Mouse (Mus musculus): ENCODE data around the gene Mt3.
A peak's percentile ranks its signal among the peaks of the same experiment; 100 is the strongest.
"Not testable (repeated sequence)": the region's sequence is repeated elsewhere in the genome, so short reads cannot be mapped to it uniquely, and the experiment has no call there.

Gene Mt3

DNA sequence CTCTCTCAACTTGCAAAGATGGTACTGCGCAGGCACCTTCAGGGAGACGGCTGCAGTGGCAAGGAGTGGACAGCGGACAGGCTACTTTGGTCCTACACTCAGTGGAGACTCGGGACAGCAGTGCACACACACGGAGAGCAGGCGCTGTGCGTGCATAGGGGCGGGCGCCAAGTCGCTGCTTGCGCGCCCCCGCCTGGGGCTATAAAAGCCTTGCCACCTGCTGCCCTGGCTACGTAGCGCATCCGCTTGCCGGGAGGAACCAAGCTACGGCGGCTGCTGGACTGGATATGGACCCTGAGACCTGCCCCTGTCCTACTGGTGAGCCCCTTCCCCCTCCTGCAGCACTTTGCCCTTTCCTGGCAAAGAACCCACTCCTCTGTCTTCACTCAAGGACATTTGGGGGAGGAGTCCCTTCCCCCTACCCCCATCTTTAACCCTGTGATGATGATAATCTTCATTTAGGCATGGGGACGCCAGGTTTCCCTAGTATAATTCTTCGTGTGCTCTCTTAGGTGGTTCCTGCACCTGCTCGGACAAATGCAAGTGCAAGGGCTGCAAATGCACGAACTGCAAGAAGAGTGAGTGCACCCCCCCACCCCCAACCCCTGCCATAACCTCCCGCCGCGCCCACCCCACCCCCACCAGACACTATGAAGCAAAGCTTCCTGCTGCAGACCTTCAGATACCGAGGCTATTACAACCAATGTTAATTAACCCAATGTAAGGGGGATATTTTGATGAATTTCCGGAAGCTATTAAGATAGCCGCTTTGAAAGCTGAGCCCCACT is at the start of gene Mt3:
Gene Mt3 (plus strand): TSS at position 95 of the 788 bp plus-strand sequence.
- peak; percentile 86 to 91 for DNase-seq

DNA sequence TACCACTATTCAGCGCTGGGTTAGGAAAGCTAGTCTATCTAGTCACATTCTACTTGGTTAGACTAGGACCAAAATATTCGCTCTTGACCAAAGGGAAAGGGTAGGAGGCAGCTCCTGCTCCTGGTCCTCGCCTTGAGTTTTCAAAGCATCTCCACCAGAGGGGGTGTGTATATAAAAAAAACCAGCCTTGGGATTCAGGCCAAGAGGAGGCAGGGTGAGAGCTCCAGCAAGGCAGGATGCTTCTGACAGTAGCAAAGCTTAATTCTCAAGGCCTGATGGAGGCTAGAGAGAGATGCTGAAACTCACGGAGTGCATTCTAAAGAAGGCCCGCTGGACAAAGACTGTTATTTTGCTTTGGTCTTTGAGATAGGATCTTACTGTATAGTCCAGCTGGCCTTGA is 48.3 kb upstream of the Mt3 start:
- no peak for DNase-seq

DNA sequence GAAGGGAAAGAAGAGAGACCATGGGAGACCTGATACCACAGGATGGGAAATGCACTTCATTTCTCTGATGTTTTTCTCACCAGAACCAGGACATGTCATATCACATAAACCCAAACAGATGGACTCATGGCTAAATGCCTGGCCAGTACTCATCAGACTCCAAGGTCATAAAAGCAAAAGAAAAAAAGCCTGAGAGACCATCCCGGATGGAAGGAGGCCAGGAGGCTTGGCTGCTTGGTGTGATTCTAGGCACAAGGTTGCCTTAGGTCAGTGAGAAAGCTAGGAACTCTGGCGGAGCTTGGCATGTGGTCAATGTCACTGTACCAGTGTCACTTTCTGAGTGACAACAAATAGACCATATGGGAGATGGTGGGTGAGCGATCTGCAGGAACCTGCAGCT is 44.5 kb upstream of the Mt3 start:
- DNase-seq, result peak; percentile 9 to 22

- DNase-seq, result no peak
These were observed 43.0 kb upstream of the Mt3 start for GRCm38 (mm10) chr8:94109396-94109795.

DNA sequence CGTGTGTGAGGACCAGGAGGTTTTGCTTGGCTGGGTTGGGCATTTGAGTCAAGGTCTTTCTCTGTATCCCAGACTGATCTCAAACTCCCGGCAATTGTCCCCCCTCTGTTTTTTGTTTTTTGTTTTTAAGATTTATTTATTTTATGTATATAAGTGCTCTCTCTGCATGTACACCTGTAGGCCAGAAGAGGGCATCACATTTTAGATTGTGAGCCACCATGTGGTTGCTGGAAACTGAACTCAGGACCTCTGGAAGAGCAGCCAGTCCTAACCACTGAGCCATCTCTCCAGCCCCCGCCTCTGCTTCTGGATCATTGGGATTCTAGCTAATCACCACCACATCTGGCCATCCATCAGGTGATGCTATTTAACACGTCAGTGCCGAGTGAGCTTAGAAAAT is 42.6 kb upstream of the Mt3 start:
- DNase-seq, result no peak

GRCm38 (mm10) chr8:94110526-94111177 is 41.8 kb upstream of the Mt3 start:
- DNase-seq, result no peak

DNA sequence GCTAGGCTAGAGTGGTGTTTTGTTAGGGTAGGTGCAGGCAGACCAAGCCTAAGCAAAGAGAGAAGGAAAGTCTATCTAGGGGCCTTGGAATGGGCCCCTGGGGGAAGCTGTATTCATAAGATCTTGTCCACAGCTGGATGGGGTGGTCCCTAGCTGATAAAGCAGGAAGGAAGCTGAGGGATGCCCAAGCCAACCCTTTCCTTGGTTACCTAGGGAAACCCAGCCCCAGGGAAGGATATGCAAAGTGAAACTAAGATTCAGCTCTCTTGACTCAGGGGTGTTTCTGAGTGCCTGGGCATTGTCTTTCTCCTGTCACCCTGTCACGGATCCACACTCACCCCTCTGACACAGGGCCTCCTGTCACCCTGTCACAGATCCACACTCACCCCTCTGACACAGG is 39.0 kb upstream of the Mt3 start:
- DNase-seq, result no peak

DNA sequence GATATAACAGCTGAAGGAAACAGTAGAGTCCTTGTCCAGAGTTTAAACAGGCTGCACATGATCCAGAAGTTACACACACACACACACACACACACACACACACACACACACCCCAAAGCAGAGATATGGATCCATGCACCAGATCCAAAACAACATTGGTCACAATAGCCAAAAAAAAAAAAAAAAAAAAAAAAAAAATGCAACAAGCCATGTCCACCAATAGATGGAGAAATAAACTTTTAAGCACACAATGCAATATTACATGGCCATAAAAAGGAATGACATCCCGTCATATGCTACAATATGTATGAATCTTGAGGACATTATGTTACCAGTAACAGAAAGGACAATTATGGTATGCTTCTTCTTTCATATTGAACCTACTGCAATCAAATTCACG is 38.4 kb upstream of the Mt3 start:
- no peak for DNase-seq

DNA sequence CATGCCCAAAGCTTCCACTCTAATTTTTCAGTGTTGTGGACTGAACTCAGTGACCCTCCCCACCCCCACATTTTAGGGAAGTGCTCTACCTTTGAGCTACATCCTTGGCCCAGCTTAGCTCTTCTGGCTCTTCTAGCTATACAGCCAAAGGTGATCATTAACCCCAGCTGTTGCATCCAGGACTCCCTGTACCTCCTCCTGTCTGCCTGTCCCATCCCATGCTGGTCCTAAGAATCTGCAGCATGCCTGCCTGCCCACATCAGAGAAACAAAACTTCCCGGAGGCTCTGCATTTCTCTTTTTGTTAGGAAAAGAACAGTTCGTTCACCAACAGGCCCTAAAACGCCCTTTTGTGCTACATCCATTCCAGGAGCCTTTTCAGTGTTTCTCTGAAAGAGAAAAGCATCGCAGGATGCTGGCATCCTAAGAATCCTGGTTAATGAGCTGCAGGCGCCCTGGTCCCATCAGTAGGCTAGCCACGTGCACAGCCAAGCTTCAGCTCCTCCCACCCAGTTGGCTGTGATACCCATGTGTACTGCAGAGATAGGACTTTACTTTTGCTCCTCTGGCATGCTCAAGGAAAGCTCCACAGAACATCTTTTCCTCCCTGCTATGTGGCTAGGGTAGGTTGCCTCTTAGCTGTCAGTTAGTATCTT is 33.5 kb upstream of the Mt3 start:
- DNase-seq, result peak; percentile 25 to 34

DNA sequence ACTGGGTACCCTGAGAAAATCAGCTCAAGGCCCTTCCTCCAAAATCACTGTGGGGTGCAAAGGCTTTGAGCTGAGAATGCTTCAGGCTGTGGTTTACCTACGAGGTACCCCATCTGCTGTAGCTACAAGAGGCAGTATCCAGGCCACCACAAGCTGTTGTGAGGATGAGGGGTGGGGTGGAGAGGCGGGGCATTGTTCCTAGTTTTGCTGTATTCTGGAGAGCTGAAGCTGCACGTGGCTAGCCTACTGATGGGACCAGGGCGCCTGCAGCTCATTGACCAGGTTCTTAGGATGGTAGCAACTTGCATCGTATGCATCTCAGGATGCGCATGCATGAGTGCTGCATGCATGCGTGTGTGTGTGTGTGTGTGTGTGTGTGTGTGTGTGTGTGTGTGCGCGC is 30.8 kb upstream of the Mt3 start:
- DNase-seq, result peak in 1 of 2 experiments; percentile 11

- DNase-seq, result no peak
These were observed 29.5 kb upstream of the Mt3 start for GRCm38 (mm10) chr8:94122711-94123468.

- DNase-seq, result no peak
These were observed 24.7 kb upstream of the Mt3 start for GRCm38 (mm10) chr8:94127711-94128110.

GRCm38 (mm10) chr8:94129133-94129789 is 23.1 kb upstream of the Mt3 start:
- no peak for DNase-seq

GRCm38 (mm10) chr8:94130126-94130525 is 22.3 kb upstream of the Mt3 start:
- no peak for DNase-seq

- no peak for DNase-seq
These were observed 20.3 kb upstream of the Mt3 start for GRCm38 (mm10) chr8:94132096-94132495.

DNA sequence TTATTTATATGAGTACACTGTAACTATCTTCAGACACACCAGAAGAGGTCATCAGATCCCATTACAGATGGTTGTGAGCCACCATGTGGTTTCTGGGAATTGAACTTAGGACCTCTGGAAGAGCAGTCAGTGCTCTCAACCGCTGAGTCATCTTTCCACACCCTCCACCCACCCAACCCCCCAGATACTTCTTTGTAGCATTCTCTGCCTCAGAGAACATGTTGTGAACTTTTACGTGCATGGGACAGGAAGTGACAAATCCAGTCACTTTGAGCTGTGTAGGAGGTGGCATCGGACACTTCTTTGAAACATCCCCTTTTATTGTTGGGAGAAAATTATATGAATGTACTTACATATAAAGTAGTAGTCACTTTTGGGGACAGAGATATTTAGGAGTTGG is 17.8 kb upstream of the Mt3 start:
- DNase-seq, result not testable (repeated sequence)

DNA sequence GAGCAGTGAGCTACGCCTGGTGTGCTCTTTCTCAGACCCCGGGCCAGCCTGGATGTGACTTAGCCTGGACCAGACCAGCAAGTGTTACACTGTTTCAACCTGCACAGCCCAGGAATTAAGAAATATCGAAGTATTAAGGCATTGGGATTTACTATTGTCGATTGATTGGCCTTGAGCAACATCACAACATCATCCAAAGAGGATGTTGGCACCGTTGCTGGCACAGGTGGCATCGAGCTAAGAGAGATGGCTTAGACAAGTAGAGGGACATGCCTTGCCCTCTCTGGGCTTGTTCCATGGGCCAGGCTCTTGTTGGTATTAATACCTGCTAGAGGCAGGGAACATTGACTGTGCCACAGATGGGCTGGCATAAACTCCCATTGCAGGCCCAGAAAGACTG is 16.9 kb upstream of the Mt3 start:
- no peak for DNase-seq

- DNase-seq, result no peak
These were observed 16.2 kb upstream of the Mt3 start for GRCm38 (mm10) chr8:94136192-94136591.

DNA sequence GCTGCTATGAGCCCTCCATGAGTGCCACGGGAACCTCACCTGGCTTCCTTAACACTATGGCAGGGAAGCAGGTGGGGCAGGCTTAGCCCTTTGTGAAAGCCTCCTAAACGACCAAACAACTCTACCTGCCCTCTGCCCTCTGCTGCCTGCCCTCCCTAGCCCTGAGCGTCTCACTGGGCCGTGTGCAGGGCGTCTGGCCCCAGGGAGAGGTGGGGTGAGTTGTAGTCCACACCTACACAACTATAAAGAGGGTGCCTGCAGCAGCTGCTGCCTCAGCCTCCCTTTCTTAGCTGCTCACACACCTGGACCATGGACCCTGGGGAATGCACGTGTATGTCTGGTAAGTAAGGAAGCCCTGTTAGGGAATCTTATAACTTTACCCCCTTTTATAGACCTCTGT is 15.5 kb upstream of the Mt3 start, which contains the start of gene Mt4:
Gene Mt4 (plus strand): TSS at position 265 of the 400 bp plus-strand sequence.
- DNase-seq, result no peak

- no peak for DNase-seq
These were observed 12.1 kb upstream of the Mt3 start for GRCm38 (mm10) chr8:94140266-94140795.

GRCm38 (mm10) chr8:94148236-94148635 is 4.2 kb upstream of the Mt3 start:
- DNase-seq, result no peak

- no peak for DNase-seq
These were observed 1.5 kb upstream of the Mt3 start for GRCm38 (mm10) chr8:94150925-94151324.

All from cerebellum, adult 18-20 months (tissue).